Mouse (Mus musculus) E14TG2a.4 (cell line): ENCODE measurements around the gene Gdf2.

Experiments
- CTCF ChIP-seq: conservative IDR thresholded peaks from 2 replicates; pipeline ENCODE4 v1.5.1; 2014; ENCODE audit warnings: low read length
- NANOG ChIP-seq: IDR thresholded peaks from 2 replicates; pipeline ENCODE4 v1.6.1; 2014; ENCODE audit warnings: borderline replicate concordance, low read length, mixed read lengths
- POU5F1 ChIP-seq: IDR thresholded peaks from 2 replicates; pipeline ENCODE4 v1.6.1; 2014; ENCODE audit warnings: low read length, borderline replicate concordance

DNA sequence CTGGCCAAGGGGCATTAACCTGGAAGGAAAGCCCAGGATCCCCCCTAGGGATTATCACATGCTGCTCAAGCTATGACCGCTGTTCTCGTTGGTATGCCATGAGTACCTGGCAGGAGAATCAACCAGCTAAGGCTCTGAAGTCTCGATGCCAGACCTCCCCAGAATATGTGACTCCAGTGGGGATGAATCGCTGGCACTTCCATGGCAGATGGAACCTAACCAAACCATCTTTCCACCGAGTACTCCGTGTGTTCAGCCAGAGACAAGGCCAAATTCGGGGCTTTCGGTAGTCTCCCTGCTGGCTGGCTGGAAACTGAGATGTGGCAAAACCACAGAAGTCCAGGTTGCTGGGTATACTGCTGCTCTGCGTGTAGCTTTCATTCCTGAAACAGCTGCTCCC is 26.6 kb upstream of the Gdf2 start:
- TF ChIP-seq CTCF, result no peak
- no peak for TF ChIP-seq NANOG
- TF ChIP-seq POU5F1, result no peak
